Mouse (Mus musculus) gastrocnemius, postnatal 4 days (tissue): ENCODE data around the gene Pkdcc. TPM values are rescaled to one million over a fixed set of nuclear protein-coding genes. Genes with fewer than 3 reads are reported as not detected.

Source experiments
- DNase-seq, 2 experiments: peaks; one replicate each; pipeline ENCODE4 v3.0.0; 2021 to 2022; ENCODE audit warnings: low spot score in 2 of 2, mixed read lengths in 2 of 2
- total RNA-seq, 2 experiments: library from RNA; stranded (reverse); gene quantifications; 2 replicates each; pipeline ENCODE4 v1.2.3; 2021

The Pkdcc gene
- total RNA-seq, 2 experiments from 2014 or later, result 42.7 to 46.8 TPM

DNA sequence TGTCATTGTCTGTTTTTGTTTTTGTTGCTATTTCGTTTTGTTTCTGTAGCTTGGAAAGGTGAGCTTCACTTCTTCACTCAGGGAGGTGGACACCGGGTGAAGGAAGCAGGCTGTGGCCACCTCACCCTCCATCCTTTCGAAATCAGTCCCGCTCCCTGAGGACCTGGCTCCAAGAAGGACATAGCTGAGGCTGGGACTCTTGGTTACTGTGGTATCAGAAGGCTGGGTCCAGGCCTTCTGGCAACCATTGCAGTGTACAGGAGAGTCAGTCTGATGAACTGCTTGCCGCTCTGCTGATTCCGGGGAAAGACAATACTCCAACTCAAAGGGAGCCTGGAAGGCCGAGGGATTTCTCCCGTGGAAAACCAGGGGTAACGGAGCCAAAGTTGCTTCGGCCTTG, 3.9 kb upstream of the Pkdcc start:
- DNase-seq, result no peak

DNA sequence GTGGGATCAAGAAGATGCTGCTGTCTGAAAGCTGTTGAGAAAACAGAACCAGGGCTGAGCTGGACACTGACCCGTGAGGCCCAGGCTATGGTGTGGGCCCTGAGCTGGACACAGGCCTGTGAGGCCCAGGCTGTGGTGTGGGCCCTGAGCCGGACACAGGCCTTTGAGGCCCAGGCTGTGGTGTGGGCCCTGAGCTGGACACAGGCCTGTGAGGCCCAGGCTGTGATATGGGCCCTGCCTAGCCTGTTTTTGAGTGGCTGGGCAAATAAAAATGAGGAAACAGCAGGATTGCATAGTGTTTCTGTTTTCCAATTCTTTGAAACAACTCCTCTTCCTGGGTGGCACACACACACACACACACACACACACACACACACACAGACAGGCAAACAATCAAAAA, 2.7 kb upstream of the Pkdcc start:
- no peak for DNase-seq

DNA sequence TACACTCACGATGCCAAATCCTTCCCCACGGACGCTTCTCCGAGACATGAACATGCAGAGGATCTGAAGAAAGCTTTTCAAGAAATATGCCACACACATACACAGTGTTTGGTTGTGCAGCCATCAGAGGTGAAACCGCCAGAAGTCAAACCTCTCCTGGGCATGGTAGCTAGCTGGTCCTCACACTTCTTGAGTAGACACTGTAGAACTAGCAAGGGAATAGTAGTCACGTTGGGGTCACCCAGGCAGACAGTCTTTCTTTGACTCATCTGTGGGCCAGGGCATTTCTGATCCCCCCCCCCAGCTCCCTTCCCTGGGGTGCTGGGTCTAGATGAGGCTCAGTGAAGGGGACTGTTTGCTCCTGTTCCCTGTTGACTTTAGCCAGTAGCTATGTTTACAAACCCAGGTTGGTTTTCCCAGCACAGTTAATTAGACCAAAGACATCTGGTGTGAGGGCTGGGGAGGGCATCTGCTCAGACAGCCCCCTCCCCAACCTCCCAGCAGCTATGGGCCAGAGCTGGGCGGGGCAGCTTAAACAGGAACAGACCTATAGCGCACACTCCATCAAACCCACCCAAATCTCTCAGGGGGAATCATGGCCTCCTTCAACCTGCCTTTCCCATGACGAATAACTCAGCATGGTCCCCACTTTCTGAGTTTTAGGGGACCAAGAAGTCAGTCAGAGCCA, 1.7 kb upstream of the Pkdcc start:
- DNase-seq, result no peak

DNA sequence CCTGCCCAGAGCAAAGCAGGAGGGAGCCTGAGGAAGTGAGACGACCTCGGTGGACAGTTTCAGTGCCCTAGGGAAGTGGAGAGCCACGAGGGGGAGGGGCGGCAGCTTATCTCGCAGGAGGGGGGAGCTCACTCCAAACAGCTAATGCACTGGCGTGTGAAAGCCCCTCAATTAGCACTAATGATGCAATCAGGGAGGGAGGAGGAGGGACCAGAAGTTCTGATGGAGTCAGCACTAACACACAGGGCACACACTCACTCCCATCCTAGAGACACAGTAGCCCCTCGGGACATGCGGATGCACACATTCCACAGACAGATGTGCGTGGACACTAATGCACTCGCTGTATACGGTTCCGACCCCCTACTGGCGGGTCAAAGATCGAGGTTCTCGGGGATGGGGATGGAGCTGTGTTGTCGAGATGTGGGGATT, 915 bp upstream of the Pkdcc start:
- peak in 1 of 2 experiments; percentile 52 for DNase-seq

DNA sequence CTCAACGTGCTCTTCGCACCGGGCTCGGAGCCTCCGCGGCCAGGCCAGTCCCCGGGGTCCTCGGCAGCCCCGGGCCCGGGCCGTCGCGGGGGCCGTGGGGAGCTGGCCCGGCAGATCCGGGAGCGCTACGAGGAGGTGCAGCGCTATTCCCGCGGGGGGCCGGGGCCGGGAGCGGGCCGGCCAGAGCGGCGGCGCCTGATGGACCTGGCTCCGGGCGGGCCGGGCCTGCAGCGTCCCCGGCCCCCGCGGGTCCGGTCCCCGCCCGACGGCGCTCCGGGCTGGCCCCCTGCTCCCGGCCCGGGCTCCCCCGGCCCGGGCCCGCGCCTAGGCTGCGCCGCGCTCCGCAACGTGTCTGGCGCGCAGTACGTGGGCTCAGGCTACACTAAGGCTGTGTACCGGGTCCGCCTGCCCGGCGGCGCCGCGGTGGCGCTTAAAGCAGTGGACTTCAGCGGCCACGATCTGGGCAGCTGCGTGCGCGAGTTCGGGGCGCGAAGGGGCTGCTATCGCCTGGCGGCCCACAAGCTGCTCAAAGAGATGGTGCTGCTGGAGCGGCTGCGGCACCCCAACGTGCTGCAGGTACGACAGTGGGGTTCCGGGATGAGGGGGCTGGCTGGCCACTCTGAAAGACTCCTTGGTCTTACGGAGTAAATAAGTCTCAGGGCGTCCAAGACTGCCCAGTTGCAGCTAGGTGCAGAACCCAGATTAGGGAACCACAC, 595 bp downstream of the Pkdcc start:
- DNase-seq, result no peak

DNA sequence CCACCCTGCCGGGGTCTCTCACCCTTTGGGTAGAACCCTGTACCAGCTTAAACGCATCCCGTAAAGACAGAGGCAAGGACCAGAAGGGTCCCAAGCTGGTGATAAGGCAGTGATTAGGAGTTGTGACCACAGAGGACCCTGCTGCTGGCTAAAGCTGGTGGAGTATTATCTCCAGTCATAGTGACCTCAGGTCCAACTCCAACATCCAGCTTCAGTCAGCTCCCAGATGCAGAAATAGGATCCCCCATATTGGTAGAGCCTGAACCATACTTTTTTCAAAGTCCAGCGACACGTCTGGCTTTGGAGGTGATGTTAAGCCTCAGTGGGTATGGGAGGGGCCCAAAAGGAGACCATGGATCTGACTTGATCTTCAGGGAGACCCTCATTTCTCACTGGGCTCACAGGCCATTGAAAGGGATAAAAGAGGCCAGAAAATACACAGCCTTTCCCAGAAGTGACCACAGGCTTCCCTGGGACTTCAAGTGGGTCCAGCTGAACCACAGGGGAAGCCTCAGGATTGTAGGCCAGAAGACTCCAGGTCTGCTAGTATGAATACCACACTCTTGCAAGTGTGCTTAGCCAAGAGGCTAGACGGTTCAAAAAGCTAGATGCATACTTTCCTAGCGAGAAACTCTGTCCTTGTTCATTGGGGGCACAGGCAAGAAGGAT, 1.3 kb downstream of the Pkdcc start:
- DNase-seq, result no peak

DNA sequence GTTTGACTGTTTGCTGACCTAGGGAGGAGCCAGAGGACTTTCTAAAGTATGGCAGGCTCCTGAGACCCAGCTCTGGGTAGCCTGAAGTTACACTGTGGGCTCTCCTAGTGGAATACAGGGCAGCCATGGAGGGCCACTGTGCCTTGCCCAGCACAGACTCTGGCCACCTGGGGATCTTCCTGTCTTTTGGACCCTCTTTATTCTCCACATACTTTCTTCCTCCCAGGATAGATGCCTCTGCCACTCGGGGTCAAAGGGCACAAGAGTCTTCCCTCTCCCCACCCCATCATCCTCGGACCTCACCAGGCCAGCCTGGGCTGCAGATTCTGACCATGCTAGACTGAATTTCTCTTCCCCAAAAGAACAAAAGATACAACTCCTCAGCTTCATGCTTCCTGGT, 3.1 kb downstream of the Pkdcc start:
- DNase-seq, result no peak

DNA sequence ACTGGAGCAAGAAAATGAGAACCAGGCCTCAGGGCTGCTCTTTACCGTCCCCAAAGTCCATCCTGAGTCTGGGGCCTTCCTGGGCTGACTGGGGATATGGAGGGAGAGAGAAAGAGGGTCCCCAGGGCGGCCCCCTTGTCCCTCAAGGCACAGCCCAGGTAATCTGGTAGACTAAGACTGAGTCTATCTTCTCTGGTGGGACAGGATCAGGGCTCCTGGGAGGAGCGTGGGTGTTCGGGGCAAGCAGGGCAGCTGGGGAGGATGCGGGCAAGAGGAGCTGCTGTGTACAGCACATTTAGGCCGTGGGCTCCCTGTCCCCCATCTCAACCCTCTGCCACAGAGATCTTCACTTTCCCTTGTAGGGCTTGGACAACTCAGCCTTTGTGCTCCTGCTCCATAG, 3.6 kb downstream of the Pkdcc start:
- no peak for DNase-seq

DNA sequence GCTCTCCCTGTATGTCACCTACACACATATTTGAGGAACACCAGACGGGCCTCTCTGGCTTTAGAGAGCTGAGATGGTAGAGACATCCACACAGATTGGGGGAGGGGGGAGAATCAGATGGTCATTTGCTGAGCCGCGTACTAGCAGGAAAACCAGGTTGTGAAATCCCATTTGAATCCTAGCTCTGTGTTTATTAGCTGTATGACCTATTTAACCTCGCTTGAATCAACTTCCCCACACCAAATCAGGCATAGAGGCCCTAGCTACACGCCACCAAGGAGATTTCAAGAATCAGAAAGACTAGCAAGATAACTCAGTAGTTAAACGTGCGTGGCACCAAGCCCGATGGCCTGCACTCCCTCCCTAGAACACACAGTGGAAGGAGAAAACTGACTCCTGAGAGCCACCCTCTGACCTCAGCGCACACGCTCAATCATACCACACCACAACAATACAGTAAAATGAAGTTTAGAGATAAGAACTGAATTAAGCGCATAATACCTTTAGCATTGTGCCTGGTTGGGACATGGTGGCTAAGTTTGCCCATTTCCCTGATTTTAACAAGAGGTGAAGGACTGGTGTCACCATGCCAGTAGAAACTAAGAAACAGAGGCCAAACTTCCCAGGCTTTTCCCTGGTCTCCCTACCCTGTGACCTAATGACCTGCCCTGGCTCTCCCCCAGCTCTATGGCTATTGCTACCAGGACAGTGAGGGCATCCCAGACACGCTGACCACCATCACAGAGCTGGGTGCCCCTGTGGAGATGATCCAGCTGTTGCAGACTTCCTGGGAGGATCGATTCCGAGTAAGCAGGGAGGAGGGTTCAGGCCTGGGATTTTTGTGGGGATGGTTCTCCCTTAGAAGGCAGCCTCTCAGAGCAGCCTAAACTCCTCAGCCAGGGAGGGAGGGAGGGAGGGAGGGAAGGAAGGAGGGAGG, 4.5 kb downstream of the Pkdcc start:
- DNase-seq, result no peak

DNA sequence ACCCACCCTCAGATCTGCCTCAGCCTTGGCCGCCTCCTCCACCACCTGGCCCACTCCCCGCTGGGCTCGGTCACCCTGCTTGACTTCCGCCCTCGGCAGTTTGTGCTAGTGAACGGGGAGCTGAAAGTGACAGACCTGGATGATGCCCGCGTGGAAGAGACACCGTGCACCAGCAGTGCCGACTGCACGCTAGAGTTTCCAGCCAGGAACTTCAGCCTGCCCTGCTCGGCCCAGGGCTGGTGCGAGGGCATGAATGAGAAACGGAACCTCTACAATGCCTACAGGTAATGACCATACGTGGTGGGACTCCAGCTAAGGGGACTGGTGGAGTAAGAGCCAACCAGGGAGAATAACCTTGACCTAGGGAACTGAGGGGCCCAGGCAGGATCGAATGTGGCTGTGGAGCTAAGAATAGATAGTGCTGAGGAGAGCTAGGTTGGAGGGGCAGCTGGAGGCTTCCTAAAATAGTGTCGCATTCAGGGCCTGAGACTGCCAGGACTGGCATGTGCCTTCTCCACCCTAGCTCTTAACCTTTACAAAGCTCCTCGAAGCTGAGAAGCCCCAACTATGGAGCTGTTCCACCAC, 6.0 kb downstream of the Pkdcc start:
- no peak for DNase-seq

DNA sequence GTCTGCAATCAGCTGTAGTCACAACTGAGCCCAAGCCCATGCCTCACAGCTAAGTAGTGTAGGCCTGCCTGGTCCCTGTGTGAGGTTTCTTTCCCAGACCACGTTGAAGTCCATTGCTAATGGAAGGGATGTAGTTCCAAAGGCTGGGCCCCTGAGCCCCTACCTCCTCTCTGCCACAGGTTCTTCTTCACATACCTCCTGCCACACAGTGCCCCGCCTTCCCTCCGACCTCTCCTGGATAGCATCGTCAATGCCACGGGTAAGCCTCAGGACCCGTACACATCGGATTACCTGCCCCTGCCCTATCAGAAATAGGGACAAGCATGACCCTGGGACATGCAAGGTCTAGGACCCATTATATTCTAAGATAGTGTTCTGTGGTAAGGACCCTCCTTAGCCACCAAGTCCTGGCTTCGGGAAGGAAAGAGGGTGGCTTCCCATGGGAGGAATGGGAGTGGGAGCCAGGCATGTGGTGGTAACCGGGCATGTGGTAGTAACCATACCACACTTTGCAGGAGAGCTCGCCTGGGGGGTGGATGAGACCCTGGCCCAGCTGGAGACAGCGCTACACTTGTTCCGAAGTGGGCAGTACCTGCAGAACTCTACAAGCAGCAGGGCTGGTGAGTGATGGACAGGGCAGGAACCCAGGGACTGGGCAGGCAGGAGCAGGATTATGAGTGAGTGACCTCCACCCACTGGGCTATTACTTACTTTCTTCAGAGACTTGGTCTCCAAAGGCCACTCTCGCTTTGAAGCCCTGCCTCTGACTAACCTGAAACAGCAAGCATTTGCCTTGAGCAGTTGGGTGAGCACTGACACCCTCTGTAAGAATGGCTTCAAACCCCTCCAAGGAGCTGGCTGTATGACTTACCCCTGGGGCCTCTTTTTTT, 6.8 kb downstream of the Pkdcc start:
- no peak for DNase-seq

DNA sequence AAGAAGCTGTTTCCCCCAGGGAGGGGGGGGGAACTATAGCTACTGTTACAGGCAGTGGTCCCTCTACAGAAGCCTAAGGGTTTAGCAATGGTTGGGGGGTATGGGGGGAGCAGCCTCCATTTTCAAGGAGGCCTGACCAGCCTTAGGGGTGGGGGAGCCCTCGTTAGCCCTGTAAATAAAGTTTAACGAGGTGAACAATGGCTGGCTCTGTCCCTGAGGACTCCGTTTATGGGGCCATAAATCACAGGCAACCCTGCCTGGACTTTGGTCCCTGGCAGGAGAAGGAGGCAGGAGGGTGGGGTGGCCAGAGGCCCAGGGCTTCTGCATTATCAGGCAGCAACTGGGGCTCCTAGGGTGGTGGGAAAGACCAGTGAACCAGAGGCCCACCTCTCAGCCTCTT, 7.6 kb downstream of the Pkdcc start:
- DNase-seq, result no peak

DNA sequence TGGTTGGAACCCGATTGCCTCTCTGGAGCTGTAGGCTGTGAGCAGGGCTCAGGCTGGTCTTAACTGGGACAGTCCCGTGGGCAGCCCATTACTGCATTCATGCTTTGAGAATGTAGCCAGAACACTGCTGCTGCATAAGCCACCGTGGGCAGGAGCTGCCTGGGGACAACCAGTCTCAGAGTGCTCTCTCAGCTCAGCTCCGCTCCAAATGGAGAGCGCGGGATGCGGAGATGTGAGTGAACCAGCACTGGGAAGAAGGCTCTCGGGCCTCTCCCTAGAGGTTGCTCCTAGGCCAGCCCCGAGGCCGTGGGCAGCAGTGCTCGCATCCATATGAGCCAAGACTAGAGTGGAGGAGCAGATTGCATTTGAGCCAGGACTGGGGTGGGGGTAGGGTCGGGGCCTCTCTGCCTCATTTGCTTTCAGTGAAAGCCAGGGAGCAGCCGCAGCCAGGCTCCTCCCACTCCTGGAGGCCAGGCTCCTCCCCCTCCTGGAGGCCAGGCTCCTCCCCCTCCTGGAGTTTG, 9.4 kb downstream of the Pkdcc start:
- no peak for DNase-seq

DNA sequence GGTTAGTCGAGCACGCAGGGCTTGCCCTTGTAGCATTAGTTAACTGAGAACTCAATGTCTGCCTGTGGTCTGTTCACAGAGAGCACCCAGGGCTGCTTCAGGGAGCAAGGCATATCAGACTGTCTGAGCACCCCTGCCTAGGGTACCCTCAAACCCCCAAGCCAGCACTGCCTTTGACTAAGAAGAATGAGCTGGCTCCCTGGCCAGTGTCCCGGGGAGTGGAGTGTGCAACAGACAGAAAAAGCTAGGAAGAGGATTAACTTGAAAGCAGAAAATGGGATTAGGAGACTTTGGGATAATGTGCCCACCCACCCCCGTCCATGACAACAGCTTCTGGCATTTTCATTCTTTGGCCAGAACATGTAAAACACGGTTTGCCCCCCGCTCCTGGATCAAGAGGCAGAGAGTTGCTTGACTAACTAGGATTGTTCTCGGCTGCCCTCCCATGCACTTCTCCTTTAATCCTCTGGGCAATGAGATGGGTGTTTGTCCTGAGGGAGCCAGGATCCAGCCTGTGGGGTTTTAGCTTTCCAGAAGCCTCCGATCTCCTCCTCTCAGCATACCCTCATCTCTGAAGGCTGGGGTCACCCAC, 11.4 kb downstream of the Pkdcc start:
- DNase-seq, result no peak

DNA sequence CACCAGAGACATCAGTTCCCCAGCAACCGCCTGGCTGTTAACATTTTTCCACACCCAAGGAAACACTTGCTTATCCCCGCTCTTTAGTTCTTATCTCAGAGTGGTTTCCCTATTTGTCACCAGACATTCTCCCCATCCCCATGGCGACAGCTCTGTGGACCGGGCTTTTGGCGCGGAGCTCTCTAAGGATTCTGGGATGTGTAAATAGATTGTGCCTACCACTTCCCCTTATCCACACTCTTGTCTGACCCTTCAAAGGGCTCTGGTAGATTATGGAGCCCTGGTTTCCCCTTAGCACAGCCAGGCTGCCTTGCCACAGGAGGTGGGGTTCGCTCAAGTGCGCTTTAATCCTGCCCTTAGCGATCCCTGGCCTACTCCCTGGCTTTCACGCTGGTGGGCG, 16.3 kb downstream of the Pkdcc start:
- DNase-seq, result no peak

DNA sequence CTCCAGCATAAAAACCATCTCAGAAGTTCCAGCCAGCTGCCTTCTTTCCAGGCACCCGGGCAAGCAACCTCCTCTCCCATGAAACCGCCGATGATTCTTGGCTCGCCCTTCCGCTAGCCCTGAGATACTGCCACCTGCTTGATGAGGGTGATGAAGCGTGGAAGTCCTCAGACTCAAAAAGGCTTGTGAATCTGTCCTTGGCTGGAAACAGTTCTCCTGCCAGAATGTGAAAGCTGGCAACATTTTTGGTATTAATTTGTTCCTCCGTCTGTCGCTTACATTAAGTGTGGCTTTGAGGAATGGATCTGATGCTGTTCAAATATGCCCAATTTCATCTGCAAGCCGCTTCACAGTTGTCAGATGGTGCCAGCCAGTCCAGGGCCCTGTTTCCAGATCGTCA, 20.1 kb downstream of the Pkdcc start:
- DNase-seq, result no peak

DNA sequence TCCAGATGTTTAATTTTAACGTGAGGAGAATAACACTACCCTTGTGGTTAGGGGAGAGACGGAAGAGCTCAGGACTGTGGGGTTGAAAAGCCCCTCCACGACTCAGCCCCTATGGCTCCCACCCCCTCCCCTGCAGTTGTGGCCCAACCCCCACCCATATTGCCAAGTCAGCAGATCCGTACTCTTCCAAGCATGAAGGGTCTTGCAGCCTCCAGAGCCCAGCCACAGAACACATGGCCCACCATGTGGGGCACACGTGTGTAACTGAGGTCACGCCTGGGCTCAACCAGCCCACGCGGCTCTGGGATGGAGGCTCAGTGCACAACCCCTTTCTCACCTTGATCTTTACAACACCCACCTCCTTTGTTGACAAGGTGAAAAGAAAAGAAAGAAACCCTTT, 21.1 kb downstream of the Pkdcc start:
- no peak for DNase-seq

DNA sequence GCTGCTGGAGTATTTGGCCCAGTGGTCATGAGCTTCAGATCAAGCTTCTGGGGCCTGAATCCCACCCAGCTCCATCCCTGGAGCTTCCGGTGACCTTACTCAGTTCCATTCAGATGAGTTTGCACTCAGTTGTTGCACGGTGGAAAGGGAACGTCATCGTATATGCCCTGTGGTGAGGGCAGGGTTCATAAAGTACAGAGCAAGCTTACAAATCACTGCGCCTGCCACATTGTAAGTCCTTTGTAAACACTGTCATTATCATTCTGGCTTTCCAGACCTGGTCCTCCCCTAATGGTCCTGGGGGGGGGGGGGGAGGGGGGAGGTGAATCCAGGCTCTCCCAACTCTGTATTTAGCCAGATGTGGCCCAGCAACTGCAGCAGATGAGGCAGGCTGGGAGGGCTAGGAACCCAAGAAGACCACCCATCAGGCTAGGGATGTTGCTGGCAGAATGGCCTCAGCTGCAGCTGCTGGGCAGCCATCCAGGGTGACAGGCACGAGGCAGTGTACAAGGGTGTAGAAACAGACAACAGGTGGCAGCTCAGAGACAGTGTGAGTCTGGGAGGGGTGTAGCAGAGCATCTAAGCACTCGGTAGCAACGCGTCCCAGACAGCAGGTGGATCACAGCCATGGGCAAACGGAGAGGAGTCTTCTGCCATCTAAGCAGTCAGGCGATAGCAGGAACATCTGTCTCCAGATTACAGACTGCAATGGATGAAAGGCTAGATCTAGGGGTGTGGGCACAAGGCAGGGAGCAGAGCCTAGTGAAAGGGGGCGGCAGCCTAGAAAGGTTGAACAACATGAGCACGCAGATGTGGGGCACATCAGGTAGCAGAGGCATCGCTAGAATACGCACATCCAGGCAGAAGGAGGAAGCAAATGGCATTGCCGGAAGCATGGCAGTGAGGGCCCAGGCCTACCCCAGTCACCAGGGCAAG, 23.3 kb downstream of the Pkdcc start:
- DNase-seq, result peak in 1 of 2 experiments; percentile 61
